Mouse (Mus musculus): Measurements from ENCODE around the gene Cbr4. TPM values are rescaled to one million over a fixed set of nuclear protein-coding genes. Genes with fewer than 3 reads are reported as not detected.

The Cbr4 gene
- polyA plus RNA-seq, 1 experiment from 2014 or later: 19.3 TPM

- no peaks in the 10 kb centered on the region for H3K9me3 ChIP-seq
- no peak overlapping the region for H3K27ac ChIP-seq (replicated peaks)
- WGBS: 64% methylated on average over 6 of the region's 6 CpGs
Measured at GRCm38 (mm10) chr8:61555343-61555742, 67.8 kb downstream of the Cbr4 start.

DNA sequence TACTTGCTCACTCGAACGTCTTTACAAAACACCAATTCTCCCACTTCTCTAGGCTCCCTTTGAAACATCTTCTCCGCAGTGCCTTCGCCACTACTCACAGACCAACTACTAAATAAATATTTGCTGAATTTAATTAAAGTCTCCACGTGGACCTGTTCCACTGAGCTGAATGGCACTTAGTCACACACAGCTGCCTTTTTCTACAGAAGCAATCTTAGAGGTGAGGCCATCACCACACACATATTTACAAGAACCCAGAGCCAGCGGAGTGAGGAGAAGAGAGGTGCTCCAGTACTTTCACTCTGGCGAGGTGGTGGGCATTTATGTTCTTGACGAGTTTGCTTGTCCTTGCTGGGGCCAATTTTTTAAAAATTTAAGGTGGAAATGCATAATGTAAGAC, 68.7 kb downstream of the Cbr4 start:
- Histone ChIP-seq H3K9ac (no peak overlapping the region), H3K9me3 (no peaks in the 10 kb centered on the region), H3K4me1 (replicated peaks) (peaks cover 5% of the 10 kb centered on the region; the same call in 1 of the 2 replicates), H3K27ac (replicated peaks) (no peak overlapping the region), H3K4me3 (no peak overlapping the region), H3K36me3 (no peaks in the 10 kb centered on the region), H3K27me3 (no peaks in the 10 kb centered on the region), H3K4me2 (no peak overlapping the region)
- 61% methylated on average over 8 of the region's 8 CpGs for WGBS
- no peak for ATAC-seq (ENCODE audit: low FRiP score, low read depth)

More at GRCm38 (mm10) chr8:61555343-61555742, 67.8 kb downstream of the Cbr4 start:
- no peak for ATAC-seq (ENCODE audit: low FRiP score, low read depth)
- Histone ChIP-seq H3K4me1 (replicated peaks) (peaks cover 5% of the 10 kb centered on the region; the same call in 1 of the 2 replicates), H3K27me3 (no peaks in the 10 kb centered on the region), H3K36me3 (no peaks in the 10 kb centered on the region), H3K4me3 (no peak overlapping the region), H3K4me2 (no peak overlapping the region), H3K9ac (no peak overlapping the region)
